Mouse (Mus musculus) T-cell, adult 66 days (primary cell): Measurements from ENCODE around the gene Btk. TPM values are rescaled to one million over a fixed set of nuclear protein-coding genes. Genes with fewer than 3 reads are reported as not detected.

ENCODE experiments used
- total RNA-seq, 2 experiments: library from RNA; stranded (reverse); gene quantifications; 3 replicates in 1 of 2; 4 replicates in 1 of 2; pipeline ENCODE4 v1.2.4; 2023

Gene Btk
- total RNA-seq: 1 to 10 TPM; 1.3 to 2.7 TPM

GRCm38 (mm10) chrX:134582888-134583669, at the start of gene Btk:
Gene Btk (minus strand): TSS chrX:134583570.

GRCm38 (mm10) chrX:134600659-134601379, 17.4 kb upstream of the Btk start, which contains the start of the genes Gla and Hnrnph2:
Gene Gla (minus strand): TSS chrX:134601125.
Gene Hnrnph2 (plus strand): TSS chrX:134601179.

GRCm38 (mm10) chrX:134585103-134586002, 2.0 kb upstream of the Btk start, which contains the start of gene Rpl36a:
Gene Rpl36a (plus strand): TSS chrX:134585654.

GRCm38 (mm10) chrX:134541145-134541954, 42.0 kb downstream of the Btk start, which contains the start of gene Timm8a1:
Gene Timm8a1 (minus strand): TSS chrX:134541865.

Other genes starting within 250 kb of the Btk start
- not detected for gene Drp2, start 179.0 kb downstream of the Btk start, total RNA-seq
- not detected for gene Taf7l, start 107.1 kb downstream of the Btk start, total RNA-seq
- 10 to 100 TPM; 15.8 to 16.0 TPM for gene Timm8a1, start 41.7 kb downstream of the Btk start, total RNA-seq
- gene Rpl36a, start 2.1 kb upstream of the Btk start, total RNA-seq: 100 to 1,000 TPM; 656 to 686 TPM
- 10 to 100 TPM; 10.7 to 22.1 TPM for gene Gla, start 17.6 kb upstream of the Btk start, total RNA-seq
- gene Hnrnph2, start 17.6 kb upstream of the Btk start, total RNA-seq: 100 to 1,000 TPM; 102 to 106 TPM
- 1 to 10 TPM; 2.7 to 4.7 TPM for gene Armcx4, start 102.9 kb upstream of the Btk start, total RNA-seq
- 1 to 10 TPM; 1.9 to 3.1 TPM for gene Armcx1, start 134.4 kb upstream of the Btk start, total RNA-seq
- gene Armcx6, start 167.8 kb upstream of the Btk start, total RNA-seq: 1 to 10 TPM; 1.2 to 2.4 TPM
- gene Armcx3, start 173.0 kb upstream of the Btk start, total RNA-seq: 10 to 100 TPM in 1 of 2 experiments, 1 to 10 TPM in 1; 9.6 to 10.7 TPM
- gene Armcx2, start 225.7 kb upstream of the Btk start, total RNA-seq: 10 to 100 TPM; 30.2 to 35.0 TPM